ENCODE assay signal across 14 mouse cellular contexts in genomic region chr5:37395172-37396030, GRCm38 (mm10). TPM values are rescaled to one million over a fixed set of nuclear protein-coding genes. Genes with fewer than 3 reads are reported as not detected.
DNase-seq lines count a peak whose midpoint lies in the region; ATAC-seq lines count a peak whose summit lies in the region.
"Had no signal": no experiment of that assay in that cellular context is flagged by ENCODE, and none has a peak within 500 bp of the region (broad histone marks: within the 10 kb centered on the region; RNA-seq: fewer than 3 reads in every experiment).

No protein-coding gene starts in this region.

- H3K4me1 ChIP-seq in forebrain, embryonic 16.5 days (replicated peaks; ENCODE audit: control insufficient read depth, insufficient read depth, low read length), result peaks cover 10% of the 10 kb centered on the region
- H3K4me1 ChIP-seq in midbrain, embryonic 13.5 days (replicated peaks), result peaks cover 17% of the 10 kb centered on the region
- H3K4me1 ChIP-seq in kidney, embryonic 16.5 days (ENCODE audit: insufficient read depth, low read length), result no peaks in the 10 kb centered on the region
- H3K4me1 ChIP-seq: embryonic facial prominence, embryonic 15.5 days had no signal

- H3K27me3 ChIP-seq in forebrain, embryonic 16.5 days (replicated peaks; ENCODE audit: control insufficient read depth, insufficient read depth, low read length), result no peaks in the 10 kb centered on the region
- no peaks in the 10 kb centered on the region for H3K27me3 ChIP-seq in midbrain, embryonic 13.5 days
- H3K27me3 ChIP-seq in kidney, embryonic 16.5 days (ENCODE audit: insufficient read depth, low read length), result no peaks in the 10 kb centered on the region
- H3K27me3 ChIP-seq: embryonic facial prominence, embryonic 15.5 days; liver, embryonic 12.5 days had no signal

- H3K27ac ChIP-seq in forebrain, embryonic 16.5 days (ENCODE audit: low read length), result no peak overlapping the region; the same call in 1 of the 2 replicates
- H3K27ac ChIP-seq in midbrain, embryonic 13.5 days, result peak overlapping the region; percentile 67
- no peak overlapping the region for H3K27ac ChIP-seq in kidney, embryonic 16.5 days (ENCODE audit: low read length)
- H3K27ac ChIP-seq: embryonic facial prominence, embryonic 15.5 days; liver, embryonic 12.5 days had no signal

- peak; percentile 62 for DNase-seq in cerebellum, postnatal 14 days
- DNase-seq in cerebellum, adult 9-10 months, result no peak
- peak; percentile 72 for DNase-seq in Muller cell, postnatal 12 days (ENCODE audit: inconsistent ontology term)
- DNase-seq in adipocyte (ENCODE audit: low spot score), result no peak
- no peak for DNase-seq in cerebellum, adult 8-10 months
- DNase-seq: gastrocnemius, postnatal 10 days; heart, postnatal 14 days; thymus, adult 2 months had no signal

- no peaks in the 10 kb centered on the region for H3K36me3 ChIP-seq in forebrain, embryonic 16.5 days (ENCODE audit: control insufficient read depth, insufficient read depth)
- 0 out of 2 replicates have a peak, but pooled peaks cover 7% of the 10 kb centered on the region for H3K36me3 ChIP-seq in midbrain, embryonic 13.5 days
- peaks cover 41% of the 10 kb centered on the region for H3K36me3 ChIP-seq in kidney, embryonic 16.5 days (ENCODE audit: insufficient read depth, low read length)

- peak; percentile 67 for ATAC-seq in forebrain, embryonic 16.5 days
- ATAC-seq in midbrain, embryonic 13.5 days, result peak; percentile 89
- ATAC-seq in kidney, embryonic 16.5 days (ENCODE audit: low FRiP score, low TSS enrichment), result no peak
- ATAC-seq: intestine, postnatal 0 days; liver, embryonic 12.5 days had no signal

- no peak overlapping the region for H3K9ac ChIP-seq in forebrain, embryonic 16.5 days (replicated peaks; ENCODE audit: low read depth, low read length)
- no peak overlapping the region for H3K9ac ChIP-seq in midbrain, embryonic 13.5 days (replicated peaks)
- no peak overlapping the region for H3K9ac ChIP-seq in kidney, embryonic 16.5 days (replicated peaks; ENCODE audit: low read length)
- H3K9ac ChIP-seq: embryonic facial prominence, embryonic 15.5 days; liver, embryonic 12.5 days had no signal

- no peaks in the 10 kb centered on the region; the same call in 1 of the 2 replicates for H3K9me3 ChIP-seq in forebrain, embryonic 16.5 days (ENCODE audit: control insufficient read depth, low read length)
- H3K9me3 ChIP-seq in midbrain, embryonic 13.5 days, result no peaks in the 10 kb centered on the region
- H3K9me3 ChIP-seq in kidney, embryonic 16.5 days (ENCODE audit: low read length), result no peaks in the 10 kb centered on the region
- H3K9me3 ChIP-seq: embryonic facial prominence, embryonic 15.5 days; liver, embryonic 12.5 days had no signal

- 26% methylated on average over 22 of the region's 22 CpGs for WGBS in forebrain, embryonic 16.5 days
- 52% methylated on average over 22 of the region's 22 CpGs for WGBS in midbrain, embryonic 13.5 days
- WGBS in kidney, embryonic 16.5 days, result 87% methylated on average over 22 of the region's 22 CpGs

- no peak overlapping the region for H3K4me3 ChIP-seq in forebrain, embryonic 16.5 days (replicated peaks; ENCODE audit: low read length)
- no peak overlapping the region for H3K4me3 ChIP-seq in midbrain, embryonic 13.5 days (replicated peaks)
- H3K4me3 ChIP-seq in kidney, embryonic 16.5 days (ENCODE audit: low read length), result no peak overlapping the region
- H3K4me3 ChIP-seq: embryonic facial prominence, embryonic 15.5 days; liver, embryonic 12.5 days had no signal

- H3K4me2 ChIP-seq in forebrain, embryonic 16.5 days (ENCODE audit: low read length), result peak overlapping the region; percentile 13; the same call in 1 of the 2 replicates
- peak overlapping the region; percentile 22 for H3K4me2 ChIP-seq in midbrain, embryonic 13.5 days (replicated peaks)
- H3K4me2 ChIP-seq in kidney, embryonic 16.5 days (replicated peaks; ENCODE audit: low read depth, low read length), result no peak overlapping the region
- H3K4me2 ChIP-seq: embryonic facial prominence, embryonic 15.5 days; liver, embryonic 12.5 days had no signal

RNA-seq across cellular contexts. Expression of gene Evc2, which starts 57.1 kb away (rescaled TPM):
- polyA plus RNA-seq in forebrain, embryonic 16.5 days (2015; fragmentation: Nextera tagmentation; extraction: Ambion mirVana), result 6.4 and 7.2 TPM in 2 replicates
- 6.2 and 7.5 TPM in 2 replicates for polyA plus RNA-seq in midbrain, embryonic 13.5 days (2015; fragmentation: Nextera tagmentation; extraction: Ambion mirVana)
- polyA plus RNA-seq in kidney, embryonic 16.5 days (2015; fragmentation: Nextera tagmentation; extraction: Ambion mirVana), result 25.6 and 25.7 TPM in 2 replicates

RNA-seq across cellular contexts. Expression of gene Evc, which starts 58.7 kb away (rescaled TPM):
- 6.2 and 7.0 TPM in 2 replicates for polyA plus RNA-seq in forebrain, embryonic 16.5 days (2015; fragmentation: Nextera tagmentation; extraction: Ambion mirVana)
- polyA plus RNA-seq in midbrain, embryonic 13.5 days (2015; fragmentation: Nextera tagmentation; extraction: Ambion mirVana), result 7.4 and 8.9 TPM in 2 replicates
- polyA plus RNA-seq in kidney, embryonic 16.5 days (2015; fragmentation: Nextera tagmentation; extraction: Ambion mirVana), result 25.6 and 26.8 TPM in 2 replicates

Comparison
In these comparisons a context has a peak if more than half of its experiments do, and no peak if none do; other contexts are left out.
1. DNase-seq: peak in cerebellum, postnatal 14 days (2 of 2) and Muller cell, postnatal 12 days (single experiment); none in cerebellum, adult 9-10 months (single experiment), adipocyte (single experiment) and cerebellum, adult 8-10 months (single experiment).